Mouse (Mus musculus): Measurements from ENCODE around the gene Map3k4. TPM values are rescaled to one million over a fixed set of nuclear protein-coding genes. Genes with fewer than 3 reads are reported as not detected.

The Map3k4 gene
- total and polyA plus RNA-seq, 3 experiments, result 12.7 to 22.6 (median 20.9) TPM

- DNase-seq (ENCODE audit: extremely low read depth), result no peak
- in situ Hi-C loops (cut with MboI; ENCODE audit: low pct_ligation_motif_present, low pct_unique_long_range_greater_than_20kb, low sequenced_read_pairs), result no loop called here
Measured at GRCm38 (mm10) chr17:12294424-12294823, 24.2 kb downstream of the Map3k4 start.

GRCm38 (mm10) chr17:12293571-12293970 lies 25.0 kb downstream of the Map3k4 start:
- H3K36me3 ChIP-seq (replicated peaks in 1 of 2; ENCODE audit: control insufficient read depth in 1 of 2, insufficient read depth in 1 of 2, low read length in 1 of 2), result peaks cover 2 to 21% of the 10 kb centered on the region in 2 experiments
- no peak overlapping the region for H3K27ac ChIP-seq (ENCODE audit: insufficient read depth, low read depth)
- in situ Hi-C loops (cut with MboI; ENCODE audit: low pct_ligation_motif_present, low pct_unique_long_range_greater_than_20kb, low sequenced_read_pairs), result no loop called here
- no peaks in the 10 kb centered on the region for H3K27me3 ChIP-seq (replicated peaks)
- H3K79me2 ChIP-seq (replicated peaks; ENCODE audit: control insufficient read depth, extremely low read depth, insufficient read depth, poor library complexity, severe bottlenecking), result no peaks in the 10 kb centered on the region
- H3K9me3 ChIP-seq (replicated peaks; ENCODE audit: low read length), result peaks cover 2% of the 10 kb centered on the region
- no peak overlapping the region for H3K4me3 ChIP-seq (replicated peaks in 1 of 3; ENCODE audit: low read depth in 2 of 3, low read length in 2 of 3, poor library complexity in 1 of 3)
- peaks cover 5 to 14% of the 10 kb centered on the region in 2 experiments; a peak in 3 of 4 replicates for H3K4me1 ChIP-seq (ENCODE audit: control insufficient read depth in 1 of 2, insufficient read depth in 2 of 2)
- no peak for DNase-seq (ENCODE audit: extremely low read depth)
- H3K9ac ChIP-seq (ENCODE audit: insufficient read depth, low read depth), result no peak overlapping the region
- no peak for TF ChIP-seq MEF2A (IDR thresholded peaks at IDR 0.05; ENCODE audit: borderline replicate concordance, low read depth, low read length)
- no peak for TF ChIP-seq TBP (conservative IDR thresholded peaks at IDR 0.05; ENCODE audit: low read depth, low read length)
- TF ChIP-seq GABPA (IDR thresholded peaks at IDR 0.05; ENCODE audit: insufficient replicate concordance, low read depth, low read length), result no peak
- no peak for TF ChIP-seq IRF4 (IDR thresholded peaks at IDR 0.05; ENCODE audit: low read depth, low read length)
- TF ChIP-seq HCFC1 (IDR thresholded peaks at IDR 0.05; ENCODE audit: low read depth, low read length), result no peak
- no peak for TF ChIP-seq E2F4 (IDR thresholded peaks at IDR 0.05; ENCODE audit: insufficient replicate concordance, low read depth, low read length)
- TF ChIP-seq POLR2A (IDR thresholded peaks at IDR 0.05; ENCODE audit: low read depth, low read length), result no peak
- TF ChIP-seq MAX (IDR thresholded peaks at IDR 0.05; ENCODE audit: low read length), result no peak
- TF ChIP-seq MAZ (IDR thresholded peaks at IDR 0.05; ENCODE audit: low read depth, low read length), result no peak
- TF ChIP-seq RCOR1 (conservative IDR thresholded peaks at IDR 0.05; ENCODE audit: low read depth, low read length), result no peak
- no peak for TF ChIP-seq NRF1 (IDR thresholded peaks at IDR 0.05; ENCODE audit: low read depth, low read length)
- no peak for TF ChIP-seq POLR2AphosphoS2 (IDR thresholded peaks at IDR 0.05; ENCODE audit: low read depth, low read length)
- no peak for TF ChIP-seq ELF1 (IDR thresholded peaks at IDR 0.05; ENCODE audit: low read depth, low read length)
- TF ChIP-seq MAFK (IDR thresholded peaks at IDR 0.05; ENCODE audit: insufficient replicate concordance, low read length), result no peak
- TF ChIP-seq TCF12 (IDR thresholded peaks at IDR 0.05; ENCODE audit: low read depth, low read length), result no peak
- no peak for TF ChIP-seq CTCF (conservative IDR thresholded peaks at IDR 0.05 in 1 of 2, IDR thresholded peaks at IDR 0.05 in 1 of 2; ENCODE audit: low read depth in 2 of 2, low read length in 2 of 2)
- no peak for TF ChIP-seq UBTF (IDR thresholded peaks at IDR 0.05; ENCODE audit: low read depth, low read length)
- TF ChIP-seq EP300 (IDR thresholded peaks at IDR 0.05; ENCODE audit: low read length), result no peak
- no peak for TF ChIP-seq JUND (conservative IDR thresholded peaks at IDR 0.05; ENCODE audit: low read depth, low read length)
- no peak for TF ChIP-seq JUN (IDR thresholded peaks at IDR 0.05; ENCODE audit: insufficient read depth, low read depth, low read length)
- dilution Hi-C loops (cut with MboI; ENCODE audit: extremely low pct_ligation_motif_present, extremely low pct_unique_long_range_greater_than_20kb, low sequenced_read_pairs), result no loop called here
- no peak overlapping the region for H3K4me2 ChIP-seq (ENCODE audit: insufficient read depth, low read depth, poor library complexity, severe bottlenecking)

More at GRCm38 (mm10) chr17:12294424-12294823, 24.2 kb downstream of the Map3k4 start:
- no peaks in the 10 kb centered on the region for H3K27me3 ChIP-seq (replicated peaks)
- peaks cover 5 to 14% of the 10 kb centered on the region in 2 experiments; a peak in 3 of 4 replicates for H3K4me1 ChIP-seq (ENCODE audit: control insufficient read depth in 1 of 2, insufficient read depth in 2 of 2)
- dilution Hi-C loops (cut with MboI; ENCODE audit: extremely low pct_ligation_motif_present, extremely low pct_unique_long_range_greater_than_20kb, low sequenced_read_pairs), result no loop called here
- H3K4me3 ChIP-seq (replicated peaks in 1 of 3; ENCODE audit: low read depth in 2 of 3, low read length in 2 of 3, poor library complexity in 1 of 3), result no peak overlapping the region
- no peaks in the 10 kb centered on the region for H3K79me2 ChIP-seq (replicated peaks; ENCODE audit: control insufficient read depth, extremely low read depth, insufficient read depth, poor library complexity, severe bottlenecking)
- H3K27ac ChIP-seq (ENCODE audit: insufficient read depth, low read depth), result no peak overlapping the region
- no peak overlapping the region for H3K9ac ChIP-seq (ENCODE audit: insufficient read depth, low read depth)
- H3K9me3 ChIP-seq (replicated peaks; ENCODE audit: low read length), result no peaks in the 10 kb centered on the region
- no peak overlapping the region for H3K4me2 ChIP-seq (ENCODE audit: insufficient read depth, low read depth, poor library complexity, severe bottlenecking)
- TF ChIP-seq TCF12 (IDR thresholded peaks at IDR 0.05; ENCODE audit: low read depth, low read length) (no peak), ELF1 (IDR thresholded peaks at IDR 0.05; ENCODE audit: low read depth, low read length) (no peak), CHD1 (IDR thresholded peaks at IDR 0.05; ENCODE audit: low read depth, low read length) (no peak)
- H3K36me3 ChIP-seq (replicated peaks in 1 of 2; ENCODE audit: control insufficient read depth in 1 of 2, insufficient read depth in 1 of 2, low read length in 1 of 2), result peaks cover 0 to 22% of the 10 kb centered on the region in 2 experiments
